Mouse (Mus musculus): ENCODE results near the gene Car12.

DNA sequence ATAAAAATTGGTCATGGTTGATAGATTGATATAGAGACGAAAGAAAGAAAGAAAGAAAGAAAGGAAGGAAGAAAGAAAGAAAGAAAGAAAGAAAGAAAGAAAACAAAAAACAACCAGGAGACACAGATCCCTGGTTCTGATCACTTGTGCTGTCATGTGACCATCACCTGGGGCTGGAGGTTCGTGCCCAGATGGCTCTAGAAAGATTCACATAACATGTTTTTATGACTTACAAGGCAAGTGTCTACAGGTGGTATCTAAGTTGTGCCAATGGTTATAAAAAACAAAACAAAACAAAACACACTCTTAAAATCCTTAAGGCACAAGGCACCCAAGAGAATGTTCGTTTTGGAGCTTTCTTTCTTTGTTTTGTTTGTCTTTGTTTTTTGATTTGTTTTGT is 49.7 kb upstream of the Car12 start:
- TF ChIP-seq EP300 (IDR thresholded peaks at IDR 0.05; ENCODE audit: low read depth) (no peak), CTCF (IDR thresholded peaks at IDR 0.05; ENCODE audit: low read depth) (no peak)
